ENCODE assay signal across 9 mouse cellular contexts in the genomic region with DNA sequence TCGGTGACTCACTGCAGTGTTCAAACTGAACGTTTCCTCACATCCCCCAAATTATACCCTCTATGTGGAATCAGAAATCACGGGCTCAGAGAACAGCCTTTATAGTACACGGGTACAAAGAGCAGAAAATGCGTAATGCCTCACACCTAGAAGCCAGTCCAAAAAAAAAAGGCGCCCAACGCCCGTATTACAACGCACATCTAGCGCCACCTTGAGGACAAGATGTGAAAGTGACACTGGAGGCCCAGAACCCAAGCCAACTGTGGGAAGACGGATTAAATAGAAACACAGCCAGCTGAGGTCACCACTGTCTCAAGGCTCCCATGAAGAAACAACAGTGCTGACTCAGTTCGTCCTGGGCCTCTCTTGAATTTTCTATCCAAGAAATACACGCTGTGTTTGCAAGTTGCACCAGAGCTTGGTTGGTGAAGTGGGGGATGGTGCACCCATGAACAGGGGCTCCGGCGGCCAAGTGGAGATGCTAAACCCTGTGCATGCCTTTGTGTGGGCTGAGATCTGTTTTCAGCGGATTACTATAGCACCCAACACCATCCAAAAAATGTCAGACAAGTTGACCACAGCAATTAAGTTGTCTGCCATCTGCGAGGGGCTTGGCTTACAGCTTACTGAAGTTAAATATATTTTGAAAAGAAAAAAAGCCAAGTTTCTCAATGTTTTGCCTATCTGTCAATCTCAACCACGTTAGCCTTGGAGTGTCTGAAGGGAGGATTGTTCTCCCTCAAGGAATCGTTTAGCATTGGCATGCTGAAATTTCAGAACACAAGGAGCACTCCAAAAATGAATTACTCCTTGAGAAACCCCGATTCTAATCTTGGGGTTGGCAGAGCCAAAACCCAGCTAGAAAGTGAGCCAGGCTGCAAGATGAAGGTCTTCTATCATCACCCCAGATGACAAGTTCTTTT. TPM values are rescaled to one million over a fixed set of nuclear protein-coding genes. Genes with fewer than 3 reads are reported as not detected.
A peak's percentile ranks its signal among the peaks of the same experiment; 100 is the strongest.
DNase-seq lines count a peak whose midpoint lies in the region; ATAC-seq and TF ChIP-seq lines count a peak whose summit lies in the region.
"Had no signal": no experiment of that assay in that cellular context is flagged by ENCODE, and none has a peak within 500 bp of the region (broad histone marks: within the 10 kb centered on the region; RNA-seq: fewer than 3 reads in every experiment).

No protein-coding gene starts in this region.

- WGBS in midbrain, embryonic 14.5 days, result 33% methylated on average over 20 of the region's 20 CpGs

- TF ChIP-seq CTCF in gastrocnemius, adult 2 months (IDR thresholded peaks at IDR 0.05), result peak; percentile 98

- peak; percentile 44 for DNase-seq in 3134 (ENCODE audit: extremely low read depth, insufficient read length, low spot score)
- DNase-seq in adipocyte (ENCODE audit: low spot score), result peak; percentile 98
- peak; percentile 71 for DNase-seq in gastrocnemius, adult 2 months
- peak; percentile 86 for DNase-seq in induced T-regulatory cell, adult 2 months (ENCODE audit: low read depth)
- peak; percentile 22 to 88 for DNase-seq in left cerebral cortex, adult 9 months (ENCODE audit: low spot score in 2 of 2)
- peak; percentile 94 for DNase-seq in midbrain, embryonic 14.5 days
- peak; percentile 26 to 46 for DNase-seq in spleen, adult 18-20 months

- no peaks in the 10 kb centered on the region for H3K36me3 ChIP-seq in midbrain, embryonic 14.5 days (ENCODE audit: control insufficient read depth, insufficient read depth, low read length)

- H3K4me2 ChIP-seq in midbrain, embryonic 14.5 days (ENCODE audit: low read length), result peak overlapping the region; percentile 21

- intact Hi-C loops in gastrocnemius, adult 2 months (cut with DNase I), result loop anchor here (1.0 to 10.0 kb wide), 4 partner anchors 181 to 297 kb away; no protein-coding TSS in a partner anchor

- H3K4me1 ChIP-seq in midbrain, embryonic 14.5 days (ENCODE audit: control insufficient read depth, insufficient read depth, low read length), result no peaks in the 10 kb centered on the region

- peak; percentile 97 for ATAC-seq in common myeloid progenitor, adult 5-6 weeks (replicated peaks; ENCODE audit: low read depth, poor library complexity, severe bottlenecking)
- ATAC-seq in midbrain, embryonic 14.5 days (ENCODE audit: low FRiP score, low TSS enrichment), result no peak; the same call in 1 of the 2 replicates

- no peaks in the 10 kb centered on the region for H3K27me3 ChIP-seq in midbrain, embryonic 14.5 days (ENCODE audit: control insufficient read depth, insufficient read depth, low read length)

- H3K9ac ChIP-seq in midbrain, embryonic 14.5 days (replicated peaks; ENCODE audit: low read length), result no peak overlapping the region

- peak overlapping the region; percentile 63; the same call in 1 of the 2 replicates for H3K27ac ChIP-seq in gastrocnemius, adult 2 months
- H3K27ac ChIP-seq in midbrain, embryonic 14.5 days (replicated peaks; ENCODE audit: low read depth, low read length), result no peak overlapping the region

- H3K9me3 ChIP-seq in midbrain, embryonic 14.5 days (ENCODE audit: control insufficient read depth, low read length), result no peaks in the 10 kb centered on the region

- peak overlapping the region; percentile 38 for H3K4me3 ChIP-seq in gastrocnemius, adult 2 months
- H3K4me3 ChIP-seq in midbrain, embryonic 14.5 days (replicated peaks; ENCODE audit: low read depth, low read length), result no peak overlapping the region
- H3K4me3 ChIP-seq: erythroblast, embryonic 14.5 days had no signal

RNA-seq across cellular contexts. Expression of a gene that starts 45.1 kb away (rescaled TPM):
- 60.0 and 66.6 TPM in 2 replicates for total RNA-seq in common myeloid progenitor, adult 5-6 weeks (2017)
- total RNA-seq in gastrocnemius, adult 2 months (2021), result 10 to 100 TPM in 1 of 2 experiments, 1 to 10 TPM in 1; 9.6 to 14.9 TPM
- 59.8 and 62.4 TPM in 2 replicates for polyA plus RNA-seq in midbrain, embryonic 14.5 days (2014; fragmentation: Nextera tagmentation; extraction: Ambion mirVana)

Comparison
In these comparisons a context has a peak if more than half of its experiments do, and no peak if none do; other contexts are left out.
1. DNase-seq: peak in every context shown above with its lines; median percentile 98 in adipocyte; 94 in midbrain, embryonic 14.5 days; 86 in induced T-regulatory cell, adult 2 months; 71 in gastrocnemius, adult 2 months; 55 in left cerebral cortex, adult 9 months; 44 in 3134; 36 in spleen, adult 18-20 months.